Mouse (Mus musculus) MEL (cell line): ENCODE data around the gene Pcca. TPM values are rescaled to one million over a fixed set of nuclear protein-coding genes. Genes with fewer than 3 reads are reported as not detected.
"Not testable (repeated sequence)": the region's sequence is repeated elsewhere in the genome, so short reads cannot be mapped to it uniquely, and the experiment has no call there.

Experiments used
- DNase-seq: peaks from one replicate; pipeline ENCODE4 v3.0.0; 2011; ENCODE audit warnings: low read depth, low spot score
- H3K27ac ChIP-seq: 2 replicates; pipeline ENCODE4 v1.5.1; 2012; ENCODE audit warnings: low read depth, mild to moderate bottlenecking, control low read depth, low read length, moderate library complexity; ENCODE audit not compliant: control insufficient read depth
- H3K27me3 ChIP-seq, 2 experiments: fragments of 150-350 bp in 1 of 2; sonication (generic) in 1 of 2; 2 replicates each; pipeline ENCODE4 v1.6.1; 2012; ENCODE audit warnings: low read length in 2 of 2, mild to moderate bottlenecking in 2 of 2, improper control_type of control experiment in 1 of 2, moderate library complexity in 1 of 2; ENCODE audit not compliant: insufficient read depth in 2 of 2, control insufficient read depth in 1 of 2
- H3K36me3 ChIP-seq, 2 experiments: 2 replicates each; pipeline ENCODE4 v1.6.1; 2012 to 2014; ENCODE audit warnings: low read length in 2 of 2, improper control_type of control experiment in 1 of 2, inconsistent platforms in 1 of 2, mild to moderate bottlenecking in 1 of 2; ENCODE audit not compliant: insufficient read depth in 2 of 2, control insufficient read depth in 1 of 2
- H3K4me1 ChIP-seq, 2 experiments: fragments of 150-350 bp in 1 of 2; sonication (generic) in 1 of 2; 2 replicates each; pipeline ENCODE4 v1.6.1; 2012; ENCODE audit warnings: low read length in 2 of 2, improper control_type of control experiment in 1 of 2, mild to moderate bottlenecking in 1 of 2; ENCODE audit not compliant: insufficient read depth in 2 of 2, control insufficient read depth in 1 of 2
- H3K4me3 ChIP-seq, 2 experiments: fragments of 150-350 bp in 1 of 2; sonication (generic) in 1 of 2; 2 replicates each; pipeline ENCODE4 v1.5.1; 2012; ENCODE audit warnings: low read depth in 2 of 2, low read length in 2 of 2, mild to moderate bottlenecking in 2 of 2, moderate library complexity in 2 of 2, control low read depth in 1 of 2, improper control_type of control experiment in 1 of 2; ENCODE audit not compliant: control insufficient read depth in 1 of 2, insufficient read depth in 1 of 2
- H3K79me2 ChIP-seq: 2 replicates; pipeline ENCODE4 v1.6.1; 2012; ENCODE audit warnings: mild to moderate bottlenecking, low read length, moderate library complexity; ENCODE audit not compliant: control insufficient read depth, poor library complexity, insufficient read depth
- H3K9ac ChIP-seq: 2 replicates; pipeline ENCODE4 v1.6.1; 2012; ENCODE audit warnings: low read depth, mild to moderate bottlenecking, control low read depth, low read length, moderate library complexity; ENCODE audit not compliant: control insufficient read depth, poor library complexity, severe bottlenecking
- H3K9me3 ChIP-seq: fragments of 150-350 bp; sonication (generic); replicated peaks from 2 replicates; pipeline ENCODE4 v1.6.1; 2012; ENCODE audit warnings: mild to moderate bottlenecking, low read length, improper control_type of control experiment, moderate library complexity; ENCODE audit not compliant: insufficient read depth
- BHLHE40 ChIP-seq: IDR thresholded peaks from 2 replicates; pipeline ENCODE4 v1.6.1; 2012; ENCODE audit warnings: low read depth, mild to moderate bottlenecking, inconsistent platforms, low read length, improper control_type of control experiment, borderline replicate concordance
- CHD1 ChIP-seq: IDR thresholded peaks from 2 replicates; pipeline ENCODE4 v1.6.1; 2012; ENCODE audit warnings: low read depth, mild to moderate bottlenecking, inconsistent platforms, low read length, improper control_type of control experiment
- CHD2 ChIP-seq: IDR thresholded peaks from 2 replicates; pipeline ENCODE4 v1.6.1; 2011; ENCODE audit warnings: low read length, improper control_type of control experiment
- E2F4 ChIP-seq: IDR thresholded peaks from 2 replicates; pipeline ENCODE4 v1.6.1; 2011; ENCODE audit warnings: low read depth, low read length, improper control_type of control experiment, borderline replicate concordance
- ELF1 ChIP-seq: IDR thresholded peaks from 2 replicates; pipeline ENCODE4 v1.6.1; 2014; ENCODE audit warnings: low read depth, mild to moderate bottlenecking, inconsistent platforms, low read length, improper control_type of control experiment, moderate library complexity
- EP300 ChIP-seq, 2 experiments: IDR thresholded peaks; 2 replicates each; pipeline ENCODE4 v1.6.1; 2011; ENCODE audit warnings: improper control_type of control experiment in 2 of 2, low read length in 2 of 2, low read depth in 1 of 2, mild to moderate bottlenecking in 1 of 2
- GATA1 ChIP-seq: IDR thresholded peaks from 2 replicates; pipeline ENCODE4 v1.6.1; 2011; ENCODE audit warnings: low read depth, low read length, improper control_type of control experiment
- HCFC1 ChIP-seq: IDR thresholded peaks from 2 replicates; pipeline ENCODE4 v1.6.1; 2012; ENCODE audit warnings: low read depth, mild to moderate bottlenecking, inconsistent platforms, low read length, improper control_type of control experiment, moderate library complexity
- MAFK ChIP-seq: IDR thresholded peaks from 2 replicates; pipeline ENCODE4 v1.6.1; 2011; ENCODE audit warnings: low read depth, mild to moderate bottlenecking, low read length, improper control_type of control experiment, borderline replicate concordance
- MAZ ChIP-seq: IDR thresholded peaks from 2 replicates; pipeline ENCODE4 v1.6.1; 2012; ENCODE audit warnings: low read depth, mild to moderate bottlenecking, inconsistent platforms, low read length, improper control_type of control experiment
- MYB ChIP-seq: IDR thresholded peaks from 2 replicates; pipeline ENCODE4 v1.6.1; 2011; ENCODE audit warnings: mild to moderate bottlenecking, low read depth, low read length, improper control_type of control experiment
- MYC ChIP-seq: IDR thresholded peaks from 2 replicates; pipeline ENCODE4 v1.6.1; 2011; ENCODE audit warnings: low read depth, mild to moderate bottlenecking, low read length, improper control_type of control experiment, moderate library complexity
- NRF1 ChIP-seq: IDR thresholded peaks from 2 replicates; pipeline ENCODE4 v1.6.1; 2014; ENCODE audit warnings: low read depth, mild to moderate bottlenecking, inconsistent platforms, low read length, improper control_type of control experiment, moderate library complexity; ENCODE audit not compliant: poor library complexity, insufficient read depth, severe bottlenecking
- SIN3A ChIP-seq: IDR thresholded peaks from 2 replicates; pipeline ENCODE4 v1.6.1; 2012; ENCODE audit warnings: low read length, improper control_type of control experiment, inconsistent platforms
- SMC3 ChIP-seq: IDR thresholded peaks from 2 replicates; pipeline ENCODE4 v1.6.1; 2011; ENCODE audit warnings: low read depth, low read length, improper control_type of control experiment
- TAL1 ChIP-seq: IDR thresholded peaks from 2 replicates; pipeline ENCODE4 v1.6.1; 2012; ENCODE audit warnings: mild to moderate bottlenecking, inconsistent platforms, low read length, moderate library complexity, mixed read lengths
- UBTF ChIP-seq: IDR thresholded peaks from 2 replicates; pipeline ENCODE4 v1.6.1; 2012; ENCODE audit warnings: low read depth, mild to moderate bottlenecking, inconsistent platforms, low read length, improper control_type of control experiment, moderate library complexity, borderline replicate concordance; ENCODE audit not compliant: insufficient read depth
- ZC3H11A ChIP-seq: IDR thresholded peaks from 2 replicates; pipeline ENCODE4 v1.6.1; 2012; ENCODE audit warnings: low read depth, mild to moderate bottlenecking, inconsistent platforms, low read length, improper control_type of control experiment
- ZMIZ1 ChIP-seq: IDR thresholded peaks from 2 replicates; pipeline ENCODE4 v1.6.1; 2012; ENCODE audit warnings: low read depth, mild to moderate bottlenecking, inconsistent platforms, low read length, improper control_type of control experiment, moderate library complexity
- polyA plus RNA-seq, 2 experiments: library from polyadenylated mRNA; stranded (reverse) in 1 of 2; unstranded in 1 of 2; fragments of >175 nt in 1 of 2; fragments of >200 nt in 1 of 2; gene quantifications; 2 replicates each; pipeline versions ENCODE4 v1.2.1 to v1.2.4; 2012; ENCODE audit warnings: low replicate concordance in 2 of 2, low read depth in 1 of 2; ENCODE audit not compliant: insufficient read length in 2 of 2, insufficient read depth in 1 of 2, missing spikeins in 1 of 2
- total RNA-seq: library from RNA; depleted of rRNA; stranded (reverse); fragments of 300-350 nt; gene quantifications from 2 replicates; pipeline ENCODE4 v1.2.3, GENCODE M21; 2012

The Pcca gene
- total and polyA plus RNA-seq, 3 experiments = 21.2 to 22.7 TPM; not detected in 1

GRCm38 (mm10) chr14:122557353-122557752 lies 23.2 kb downstream of the Pcca start:
- no peak overlapping the region for H3K27ac ChIP-seq

GRCm38 (mm10) chr14:122560893-122561452 lies 26.8 kb downstream of the Pcca start:
- not testable (repeated sequence) for H3K36me3 ChIP-seq, H3K4me3 ChIP-seq, H3K9ac ChIP-seq, H3K4me1 ChIP-seq, H3K9me3 ChIP-seq, H3K27ac ChIP-seq, H3K27me3 ChIP-seq, DNase-seq, H3K79me2 ChIP-seq

More at GRCm38 (mm10) chr14:122557353-122557752, 23.2 kb downstream of the Pcca start:
- no peak for DNase-seq
- Histone ChIP-seq H3K4me1 (no peaks in the 10 kb centered on the region), H3K36me3 (no peaks in the 10 kb centered on the region; a peak in 2 of 4 replicates), H3K9me3 (no peaks in the 10 kb centered on the region), H3K9ac (no peak overlapping the region), H3K79me2 (no peaks in the 10 kb centered on the region), H3K4me3 (no peak overlapping the region), H3K27me3 (no peaks in the 10 kb centered on the region)
- TF ChIP-seq SIN3A = no peak

- Histone ChIP-seq H3K9ac (no peak overlapping the region), H3K4me3 (no peak overlapping the region), H3K4me1 (no peaks in the 10 kb centered on the region), H3K27ac (no peak overlapping the region), H3K79me2 (no peaks in the 10 kb centered on the region), H3K9me3 (no peaks in the 10 kb centered on the region), H3K36me3 (no peaks in the 10 kb centered on the region), H3K27me3 (no peaks in the 10 kb centered on the region)
- DNase-seq = no peak
- TF ChIP-seq MYB (no peak), NRF1 (no peak), MAFK (no peak), UBTF (no peak), TAL1 (no peak), BHLHE40 (no peak), SMC3 (no peak), ZC3H11A (no peak), CHD1 (no peak), GATA1 (no peak), MYC (no peak), ZMIZ1 (no peak), MAZ (no peak), E2F4 (no peak), HCFC1 (no peak), EP300 (IDR thresholded peaks at IDR 0.05; ENCODE audit: low read depth in 1 of 2, low read length in 2 of 2) (no peak), CHD2 (no peak), ELF1 (no peak)
Measured at GRCm38 (mm10) chr14:122570862-122571261, 36.7 kb downstream of the Pcca start.
